Mouse (Mus musculus): ENCODE measurements at regions not wholly inside any gene's neighbourhood (a gene's known extent, or its start where the extent isn't known, plus 50 kb on each side); places are given as distances from the start of the nearest gene placed in this dataset.

DNA sequence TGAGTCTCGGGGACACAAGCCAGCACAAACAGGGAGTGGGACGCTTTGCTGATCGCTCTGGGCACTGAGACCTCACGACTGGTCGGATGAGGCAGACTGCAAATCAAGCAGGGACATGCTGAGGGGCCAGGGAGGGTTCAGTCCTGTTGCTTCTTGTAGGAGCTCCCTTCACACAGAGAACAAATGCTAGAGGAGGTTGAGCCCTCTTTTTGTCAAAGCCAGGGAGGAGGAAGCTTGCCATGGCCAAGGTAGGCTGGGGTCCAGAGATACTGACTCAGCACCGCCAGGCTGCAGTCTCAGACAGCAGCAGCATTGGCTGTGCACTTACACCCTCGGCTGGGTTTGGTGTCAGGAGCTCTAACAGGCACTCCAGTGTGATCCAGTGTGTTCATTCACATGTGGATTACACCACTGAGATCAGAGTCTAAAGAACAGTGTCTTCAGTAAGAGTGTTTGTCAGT, 173.5 kb upstream of the Ankrd55 start:
- TF ChIP-seq CTCF (IDR thresholded peaks at IDR 0.05; ENCODE audit: borderline replicate concordance, insufficient read depth, low read length) (no peak), POLR2A (IDR thresholded peaks at IDR 0.05; ENCODE audit: low read depth, low read length) (no peak)

All from embryonic fibroblast, embryonic 13.5 days (primary cell).